Mouse (Mus musculus) layer of hippocampus, postnatal 14 days (tissue): ENCODE results near the gene Asphd2. TPM values are rescaled to one million over a fixed set of nuclear protein-coding genes. Genes with fewer than 3 reads are reported as not detected.
"Not testable (repeated sequence)": the region's sequence is repeated elsewhere in the genome, so short reads cannot be mapped to it uniquely, and the experiment has no call there.

Experiments used
- DNase-seq, 2 experiments: peaks; one replicate each; pipeline ENCODE4 v3.0.0; 2021 to 2022; ENCODE audit warnings: low spot score in 2 of 2, mixed read lengths in 1 of 2
- long read RNA-seq, 2 experiments: library from polyadenylated mRNA; stranded (forward); transcript quantifications; one replicate each; pipeline ENCODE4 v2.0.0; 2021
- total RNA-seq, 2 experiments: library from RNA; stranded (reverse); gene quantifications; 2 replicates each; pipeline ENCODE4 v1.2.3; 2021

The Asphd2 gene
- total RNA-seq = 100 to 1,000 TPM; 161 to 174 TPM
- long read RNA-seq, experiment 1, transcript Asphd2-201 (3 exons, 2,678 nt) = major isoform, 15 of 282 reads
- long read RNA-seq, experiment 1, partial matches to known transcripts = 8 of 282 reads
- long read RNA-seq, experiment 1, other reads (novel, unspliced or antisense) = 258 of 282 reads
- long read RNA-seq, experiment 2, transcript Asphd2-201 (3 exons, 2,678 nt) = major isoform, 12 of 267 reads
- long read RNA-seq, experiment 2, partial matches to known transcripts = 3 of 267 reads
- long read RNA-seq, experiment 2, other reads (novel, unspliced or antisense) = 252 of 267 reads

DNA sequence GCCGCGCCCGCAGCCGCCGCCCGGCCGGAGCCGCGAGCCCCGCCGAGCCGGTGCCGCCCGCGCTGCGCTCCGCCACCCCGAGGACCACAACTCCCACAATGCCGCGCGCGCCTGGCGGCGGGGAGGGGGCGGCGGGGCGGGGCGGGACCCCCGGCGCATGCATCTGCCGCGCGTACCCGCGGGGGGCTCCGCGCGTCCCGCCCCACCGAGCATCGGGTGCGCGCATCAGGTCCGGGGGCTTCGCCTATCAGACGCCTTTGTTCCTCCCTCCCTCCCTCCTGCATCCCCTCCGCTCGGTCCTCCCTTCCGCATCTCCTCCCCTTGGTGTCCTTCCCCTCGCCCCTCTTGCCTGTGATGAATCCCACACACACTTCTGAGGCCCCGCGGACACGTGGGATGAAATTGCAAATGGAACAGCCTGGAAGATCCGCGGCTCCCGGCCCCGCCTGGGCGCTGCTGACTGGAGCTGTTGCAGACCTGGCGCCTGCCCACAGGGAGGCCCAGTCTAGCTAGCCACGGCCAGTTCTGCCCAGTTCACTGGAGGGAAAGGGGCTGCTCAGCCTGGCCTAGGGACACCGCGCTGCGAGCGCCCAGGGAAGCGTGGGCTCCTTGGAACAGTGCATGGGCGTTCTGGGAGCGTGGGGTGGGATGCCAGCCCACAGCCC lies at the start of gene Asphd2:
TSS of gene Asphd2 (minus strand) at position 88 of the 665 bp plus-strand sequence.
- DNase-seq = peak; percentile 86 to 87

DNA sequence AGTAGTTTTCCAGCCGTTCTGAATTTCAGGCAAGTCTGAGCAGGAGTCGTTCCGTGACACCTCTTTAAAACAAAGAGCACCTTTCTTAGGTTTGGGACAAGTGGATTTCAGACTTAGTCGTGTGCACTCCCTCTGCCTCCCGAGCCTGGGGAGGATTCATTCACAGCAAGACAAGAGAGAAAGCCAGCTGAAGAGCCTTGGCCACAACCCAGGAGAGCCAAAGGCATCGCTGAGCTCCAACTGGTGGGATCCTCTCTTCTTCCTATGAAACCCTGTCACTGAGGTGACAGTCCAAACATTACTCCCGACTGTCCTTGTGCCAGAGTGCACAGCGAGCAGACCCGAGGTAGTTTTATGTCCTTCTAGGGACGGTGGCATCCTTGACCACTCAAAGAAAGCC lies 43.9 kb upstream of the Asphd2 start:
- no peak for DNase-seq

DNA sequence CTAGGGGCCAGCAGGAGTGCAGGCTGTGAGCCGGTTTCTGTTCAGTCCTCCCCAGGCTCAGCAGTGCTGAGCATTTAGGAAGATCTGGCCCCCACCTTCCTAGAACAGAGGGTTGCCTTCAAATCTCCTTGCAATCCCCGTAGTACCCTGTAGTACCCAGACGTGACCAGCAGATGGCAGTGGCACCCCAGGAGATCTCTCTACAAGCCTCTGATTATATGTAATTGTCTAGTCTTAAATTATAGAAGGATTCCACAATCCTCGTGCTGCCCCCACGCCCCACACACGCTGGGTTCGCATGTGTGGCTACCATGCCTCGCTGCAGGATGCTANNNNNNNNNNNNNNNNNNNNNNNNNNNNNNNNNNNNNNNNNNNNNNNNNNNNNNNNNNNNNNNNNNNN lies 38.3 kb upstream of the Asphd2 start:
- DNase-seq = peak; percentile 86 to 91

DNA sequence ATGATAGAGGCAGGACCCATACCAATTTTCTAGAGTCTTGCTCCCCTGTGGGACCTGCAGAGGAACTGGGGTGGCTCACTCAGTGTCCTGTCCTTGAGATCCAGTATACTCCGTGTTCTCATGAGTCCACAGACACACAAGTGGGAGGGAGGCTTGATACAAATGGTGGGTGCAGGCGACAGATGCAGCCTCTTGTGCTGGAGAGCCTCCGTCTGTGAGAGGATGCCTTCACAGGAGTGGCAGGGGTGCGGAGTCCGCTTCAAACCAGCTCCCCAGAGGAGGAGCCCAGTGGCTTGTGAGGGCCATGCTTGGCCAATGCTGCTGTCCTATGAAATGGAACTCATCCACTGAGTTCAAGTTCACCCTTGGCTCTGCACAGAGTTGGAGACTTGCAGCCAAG lies 37.4 kb upstream of the Asphd2 start:
- DNase-seq = peak in 1 of 2 experiments; percentile 54

DNA sequence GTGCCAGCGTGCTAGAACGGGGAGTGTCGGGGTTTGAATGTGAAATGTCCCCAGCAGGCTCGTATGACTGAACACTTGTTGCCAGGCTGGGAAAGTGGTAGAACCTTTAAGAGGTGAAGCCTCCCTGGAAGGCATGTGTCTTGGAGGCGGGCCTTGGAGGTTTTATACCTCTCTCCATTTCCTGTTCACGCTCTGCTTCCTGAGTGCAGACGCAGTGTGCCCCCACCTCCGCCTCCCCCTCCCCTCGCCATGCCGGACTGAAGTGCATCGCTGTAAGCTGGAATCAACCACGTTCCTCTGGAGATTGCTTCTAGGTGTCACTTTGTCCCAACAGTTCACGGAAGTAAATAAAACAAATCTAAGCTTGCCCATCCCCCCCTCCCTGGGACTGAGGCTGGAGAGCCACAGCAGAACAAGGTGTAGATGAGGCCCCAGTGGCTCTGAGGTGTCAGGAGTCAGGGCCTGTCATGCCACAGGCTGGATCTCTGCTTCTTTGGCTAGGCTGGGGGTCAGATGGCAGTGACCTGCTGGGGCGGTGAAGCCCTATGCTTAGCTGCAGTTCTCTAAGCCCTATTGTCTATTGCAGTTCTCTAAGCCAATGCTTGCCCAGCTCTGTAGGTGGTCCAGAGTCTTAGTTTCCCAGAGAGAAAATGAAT lies 36.6 kb upstream of the Asphd2 start:
- no peak for DNase-seq

DNA sequence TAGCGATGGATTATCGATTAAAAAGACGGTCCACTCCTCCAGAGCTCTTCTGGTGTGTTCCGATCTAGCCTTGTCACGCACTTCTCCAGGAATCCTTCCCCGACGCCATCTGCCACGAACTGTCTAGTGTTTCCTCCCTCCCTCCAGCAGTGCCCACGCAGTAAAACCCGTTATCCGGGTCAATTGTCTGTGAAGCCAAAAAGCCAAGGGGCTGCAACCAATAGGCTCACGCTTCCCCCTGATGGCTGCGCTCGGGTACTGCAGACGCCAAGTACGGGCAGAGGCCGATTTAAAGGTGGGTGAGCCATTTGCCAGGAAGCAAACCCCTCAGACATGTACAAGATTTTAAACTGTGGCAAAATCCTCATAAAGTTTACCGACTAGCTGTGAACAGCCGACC lies 34.3 kb upstream of the Asphd2 start:
- peak; percentile 73 to 75 for DNase-seq

DNA sequence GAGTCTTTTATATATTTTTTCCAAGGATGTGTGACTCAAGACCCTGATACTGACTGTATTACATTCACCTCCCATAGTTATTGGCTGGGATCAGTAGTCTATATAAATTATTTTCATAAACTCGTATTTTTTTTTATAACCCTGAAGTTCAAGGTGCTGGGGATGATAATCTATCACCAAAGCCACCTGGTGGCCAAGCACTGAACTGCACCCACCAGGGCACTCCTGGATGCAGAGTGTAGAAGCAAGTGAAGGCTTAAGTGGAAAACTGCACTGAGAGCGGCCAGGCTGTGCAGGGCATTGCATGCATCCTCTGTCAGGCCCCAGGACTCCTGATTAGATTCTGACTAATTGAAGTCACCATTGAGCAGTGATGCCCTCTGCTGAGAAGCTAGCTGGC lies 32.6 kb upstream of the Asphd2 start:
- peak; percentile 63 to 83 for DNase-seq

DNA sequence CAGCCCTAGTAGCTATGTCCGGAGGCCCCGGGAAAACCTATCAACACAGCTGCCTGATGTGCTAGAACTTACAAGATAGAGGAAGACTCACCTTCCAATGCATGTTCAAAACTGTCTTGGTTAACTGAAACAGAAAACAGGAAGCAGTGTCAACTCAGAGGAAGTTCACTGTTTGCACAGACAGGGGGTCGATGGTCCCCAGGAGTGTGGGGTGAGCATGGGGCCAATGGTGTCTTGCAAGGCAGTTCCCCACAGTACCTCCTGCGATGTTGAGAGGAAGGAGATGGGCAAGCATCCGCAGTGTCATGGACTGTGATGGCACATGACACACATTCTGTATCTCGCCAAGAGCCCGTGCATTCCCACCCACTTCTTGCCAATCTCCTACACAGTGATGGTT lies 32.0 kb upstream of the Asphd2 start:
- no peak for DNase-seq

DNA sequence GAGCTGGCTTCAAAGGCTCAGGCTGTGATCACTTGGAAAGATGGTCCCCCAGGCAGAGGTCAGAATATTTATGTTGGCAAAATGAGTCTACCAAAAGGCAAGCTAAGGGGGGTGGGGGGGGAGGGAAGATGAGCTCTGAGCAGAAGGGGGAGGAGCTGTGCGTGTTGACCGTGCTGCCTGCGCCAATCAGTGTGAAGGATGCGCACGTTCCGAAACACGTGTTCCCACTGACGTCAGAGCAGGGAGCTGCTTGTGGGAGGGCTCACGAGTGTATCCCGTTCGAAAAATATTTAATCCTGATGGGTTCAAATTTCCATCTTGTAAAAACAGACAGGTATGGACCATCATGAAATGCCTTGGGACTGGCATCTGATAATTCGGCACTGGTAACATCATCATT lies 24.9 kb upstream of the Asphd2 start:
- no peak for DNase-seq

DNA sequence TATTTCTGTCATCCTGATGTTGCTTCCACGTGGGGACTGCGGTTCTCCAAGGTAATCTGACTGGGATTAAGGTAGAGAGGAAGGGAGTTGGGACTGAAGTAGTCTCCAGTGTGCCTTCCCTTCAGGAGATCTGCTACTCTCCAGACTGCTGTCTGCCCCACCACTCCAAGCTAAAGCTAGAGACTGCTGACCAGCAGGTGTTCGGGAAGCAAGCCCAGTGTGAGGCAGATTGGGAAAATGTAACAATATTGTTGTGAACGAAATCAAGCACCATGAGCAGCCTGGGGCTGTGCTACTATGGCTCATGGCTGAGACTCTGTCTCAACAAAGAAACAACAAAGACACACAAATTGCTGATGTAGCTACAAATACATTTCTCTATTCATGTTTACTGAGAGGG lies 23.4 kb upstream of the Asphd2 start:
- no peak for DNase-seq

DNA sequence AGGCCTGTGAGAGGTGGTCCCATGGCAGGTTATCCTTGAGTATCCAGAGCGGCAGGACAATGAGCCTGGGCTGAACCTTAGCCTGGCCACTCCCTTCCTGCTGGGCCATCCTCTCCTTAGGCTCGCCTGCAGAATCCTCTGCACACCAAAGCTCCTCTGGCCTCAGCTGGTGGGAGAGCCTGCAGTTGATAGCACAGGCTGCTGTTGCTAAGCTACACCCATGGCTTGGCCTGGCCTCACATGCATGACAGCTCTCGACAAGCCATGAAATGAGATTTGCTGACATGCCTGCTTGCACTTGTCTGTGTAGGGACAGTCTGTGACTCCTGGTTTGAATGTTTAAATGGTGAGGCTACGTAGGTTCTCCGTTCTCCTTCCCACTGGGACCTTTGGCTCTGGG lies 22.0 kb upstream of the Asphd2 start:
- DNase-seq = no peak

DNA sequence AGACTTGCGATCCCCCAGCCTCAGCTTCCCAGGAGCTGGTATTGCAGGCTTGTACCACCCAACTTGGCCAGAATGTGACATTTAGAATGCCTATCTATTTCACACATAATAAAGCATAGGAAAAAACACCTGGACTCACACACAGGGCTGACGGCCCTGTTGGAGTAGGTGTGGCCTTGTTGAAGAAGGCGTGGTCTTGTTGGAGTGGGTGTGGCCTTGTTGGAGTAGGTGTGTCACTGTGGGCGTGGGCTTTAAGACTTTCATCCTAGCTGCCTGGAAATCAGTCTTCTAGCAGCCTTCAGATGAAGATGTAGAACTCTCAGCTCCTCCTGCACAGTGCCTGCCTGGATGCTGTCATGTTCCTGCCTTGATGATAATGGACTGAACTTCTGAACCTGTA lies 18.1 kb upstream of the Asphd2 start:
- not testable (repeated sequence) for DNase-seq

DNA sequence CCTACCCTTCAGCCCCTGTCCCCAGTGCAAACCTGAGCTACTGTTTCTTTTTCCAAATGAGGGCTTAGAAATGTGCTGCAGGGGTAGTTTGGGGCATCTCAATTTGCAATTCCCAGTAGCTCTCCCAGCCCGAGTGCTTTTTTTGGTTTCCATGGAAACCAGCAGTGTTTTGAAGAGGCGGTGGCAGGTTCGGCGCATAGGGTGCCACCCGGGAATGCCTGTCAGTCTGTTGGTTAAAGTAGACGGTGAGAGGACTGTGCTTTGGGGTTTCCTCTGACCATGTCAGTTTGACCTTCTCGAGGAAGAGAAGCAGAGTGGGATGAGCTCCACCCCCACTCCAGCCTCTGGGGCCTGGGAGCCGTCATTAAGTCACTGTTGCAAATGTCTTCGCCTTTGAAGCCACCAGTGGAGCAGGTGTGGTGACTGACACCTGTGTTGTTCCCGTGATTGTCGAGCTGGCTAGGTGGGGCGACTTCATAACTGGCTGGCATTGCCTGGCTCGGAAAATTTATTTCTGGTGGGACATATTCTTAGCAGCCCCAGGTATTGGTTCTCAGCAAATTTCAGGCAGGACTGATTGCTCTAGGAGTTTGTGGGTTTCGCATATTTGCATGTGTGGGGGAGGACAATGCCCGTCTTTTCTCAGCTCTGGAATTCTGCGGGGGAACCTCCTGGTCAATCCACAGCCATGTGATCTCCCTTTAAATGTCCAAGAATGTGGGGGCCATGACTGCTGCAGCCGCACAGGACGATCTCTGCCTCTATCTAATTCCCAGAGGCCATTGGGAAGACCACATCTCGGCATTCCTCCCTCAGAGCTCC lies 17.1 kb upstream of the Asphd2 start:
- DNase-seq = peak in 1 of 2 experiments; percentile 79

DNA sequence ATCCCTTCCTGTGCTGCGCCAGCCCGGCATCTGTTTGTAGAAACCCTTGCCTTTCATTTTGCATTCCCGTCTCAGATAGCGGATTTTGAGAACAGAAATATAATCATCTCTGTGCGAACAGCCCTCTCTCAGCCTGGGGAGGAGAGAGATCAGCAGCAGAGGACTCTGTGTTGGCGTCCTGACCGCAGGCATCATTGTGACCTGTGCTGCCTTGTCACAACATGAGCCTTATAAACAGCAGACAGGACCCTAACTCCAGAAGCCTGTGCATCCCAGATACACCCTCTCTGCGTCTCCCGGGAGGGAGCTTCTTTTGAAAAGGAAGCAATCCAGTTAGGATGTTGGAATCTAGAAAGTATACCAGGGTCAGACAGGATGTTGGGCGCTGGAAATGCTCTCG lies 16.4 kb upstream of the Asphd2 start:
- DNase-seq = no peak

DNA sequence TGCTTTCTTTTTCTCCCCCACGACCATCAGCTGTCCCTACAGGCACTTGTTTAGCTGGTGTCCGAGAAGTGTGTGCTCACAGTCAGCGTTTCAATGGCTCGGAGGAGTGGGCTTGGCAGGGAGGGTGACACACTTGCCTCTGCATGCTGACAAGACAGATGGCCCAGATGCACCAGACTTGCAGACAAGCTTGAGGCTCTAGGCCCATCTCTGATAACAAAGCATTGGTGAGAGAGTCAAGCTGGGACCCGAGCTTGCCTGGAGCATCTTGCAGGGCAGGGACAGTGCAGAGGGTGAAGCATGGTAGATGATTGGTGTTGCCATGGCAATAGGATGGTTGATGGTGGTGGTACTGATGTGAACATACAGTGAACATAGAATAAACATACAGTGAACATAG lies 14.6 kb upstream of the Asphd2 start:
- DNase-seq = no peak

DNA sequence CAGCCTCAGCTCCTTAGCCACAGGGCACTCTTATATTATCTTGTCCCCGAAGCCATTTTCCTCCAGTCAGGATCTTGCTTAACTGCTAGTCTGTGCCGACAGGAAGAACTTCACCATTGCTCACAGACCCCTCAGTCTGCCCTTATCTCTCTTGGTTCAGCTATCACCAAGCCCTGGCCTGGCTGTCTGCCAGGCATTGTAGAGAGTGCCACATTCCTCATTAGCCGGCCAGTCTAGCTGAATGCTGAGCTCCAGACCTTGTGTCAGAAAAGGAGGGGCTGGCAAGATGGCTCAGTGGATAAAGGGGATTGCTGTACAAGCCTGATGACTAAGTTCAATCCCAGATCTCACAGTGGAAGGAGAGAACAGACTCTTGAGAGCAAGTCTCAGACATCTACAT lies 11.4 kb upstream of the Asphd2 start:
- no peak for DNase-seq

DNA sequence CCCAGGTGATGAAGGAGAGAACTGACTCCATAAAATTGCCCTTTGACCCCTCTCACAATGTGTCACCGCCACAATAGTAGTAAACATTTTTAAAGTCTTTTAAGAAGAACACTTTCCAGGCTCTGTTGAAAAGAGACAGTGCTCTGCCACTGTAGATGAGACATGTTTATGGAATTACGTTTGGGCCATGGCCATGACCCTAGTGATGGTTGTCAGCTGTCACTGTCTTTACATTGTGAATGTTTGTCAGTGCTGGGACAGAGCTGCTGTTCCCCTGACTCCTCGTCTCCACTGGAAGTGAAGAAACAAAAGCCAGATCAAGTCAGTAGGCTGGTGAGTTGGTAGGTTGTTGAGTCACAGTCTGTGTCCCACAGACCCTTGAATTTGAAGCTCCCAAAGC lies 7.8 kb upstream of the Asphd2 start:
- DNase-seq = no peak

DNA sequence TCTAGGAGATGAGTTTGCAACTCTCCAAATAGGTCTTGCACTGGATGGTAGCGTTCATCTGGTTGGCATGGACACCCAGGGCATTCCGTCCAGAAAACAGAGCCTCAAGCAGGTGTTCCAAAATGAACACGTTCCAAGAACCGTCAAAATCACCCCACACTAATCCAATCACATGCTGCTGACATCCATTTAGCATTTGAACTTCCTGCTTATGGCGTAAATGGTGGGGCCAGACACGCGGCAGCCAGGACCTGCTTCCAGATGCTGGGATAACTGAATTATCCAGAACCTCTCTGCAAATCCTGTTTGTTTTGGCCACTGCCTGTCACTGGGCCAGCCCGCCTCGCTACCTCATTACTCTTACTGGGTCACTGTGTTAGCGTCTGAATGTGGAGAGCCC lies 4.6 kb upstream of the Asphd2 start:
- DNase-seq = no peak

DNA sequence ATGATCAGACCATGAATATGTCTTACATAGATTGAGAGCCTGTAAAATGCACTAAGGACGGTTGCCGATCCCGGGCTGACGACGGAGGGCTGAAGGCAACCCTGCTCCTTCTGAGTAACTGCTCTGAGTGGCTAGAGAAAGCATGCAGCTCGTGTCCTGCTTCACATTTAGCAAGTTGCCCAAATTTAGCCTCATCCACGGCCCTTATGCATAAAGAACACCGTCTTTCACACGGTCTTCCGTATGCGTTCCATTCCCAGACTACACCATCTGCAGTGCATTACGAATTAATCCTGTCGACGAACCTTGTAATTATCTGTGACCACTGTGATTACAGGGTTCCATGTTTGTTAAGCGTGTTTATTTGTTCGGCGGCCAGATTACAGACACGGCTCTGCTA lies 1.4 kb upstream of the Asphd2 start:
- no peak for DNase-seq

DNA sequence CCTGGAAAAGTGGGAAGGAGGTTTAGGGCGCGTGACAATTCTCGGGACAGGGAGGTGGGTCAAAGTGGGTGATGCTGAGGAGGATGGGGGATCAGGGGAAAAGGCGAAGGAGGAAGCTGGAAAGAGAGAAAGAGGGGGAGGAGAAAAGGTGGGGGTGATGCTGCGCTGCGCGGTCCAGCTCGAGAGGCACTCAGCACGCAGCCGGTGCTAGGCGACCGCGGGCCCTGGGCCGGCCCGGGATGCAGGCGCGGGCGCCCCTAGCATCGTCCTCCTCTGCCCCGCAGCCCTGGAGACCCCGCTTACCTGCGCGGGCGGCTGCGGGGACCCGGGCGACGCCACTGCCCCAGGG lies 277 bp downstream of the Asphd2 start:
- no peak for DNase-seq

DNA sequence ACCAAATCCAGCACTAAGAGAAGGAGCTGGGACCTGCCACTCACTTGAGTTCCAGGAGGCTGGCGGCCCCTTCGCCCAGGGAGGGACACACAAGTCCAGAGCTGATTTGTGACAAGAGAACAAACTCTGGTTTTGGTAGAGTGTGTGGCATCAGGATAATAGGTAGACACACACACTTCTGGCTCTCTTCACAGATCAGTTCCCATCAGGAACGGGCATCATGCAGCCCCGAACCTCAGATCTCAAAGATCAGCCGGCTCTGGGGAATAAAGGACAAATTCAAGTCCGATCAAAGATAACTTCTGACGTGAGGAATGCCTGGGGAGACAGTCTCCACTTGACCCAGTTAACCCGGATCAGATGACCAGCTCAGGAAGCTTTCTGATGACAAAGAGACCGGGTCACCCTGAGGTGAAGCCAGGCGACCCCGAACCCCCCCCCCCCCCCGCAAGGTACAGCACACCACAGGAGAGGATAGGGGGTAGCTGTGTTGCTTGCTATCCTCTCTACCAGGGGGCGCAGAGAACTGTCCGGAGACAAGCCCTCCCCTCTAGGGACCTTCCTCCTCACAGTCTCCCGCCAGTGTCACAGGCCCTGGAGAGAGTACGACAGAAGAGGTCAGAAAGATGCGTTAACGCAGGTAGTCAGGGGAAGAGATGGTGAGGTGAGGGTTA lies 788 bp downstream of the Asphd2 start:
- DNase-seq = no peak
